Mouse (Mus musculus) E14TG2a.4 (cell line): ENCODE data around the gene Gm13696.
"Not testable (repeated sequence)": the region's sequence is repeated elsewhere in the genome, so short reads cannot be mapped to it uniquely, and the experiment has no call there.

Experiments
- CTCF ChIP-seq: conservative IDR thresholded peaks from 2 replicates; pipeline ENCODE4 v1.5.1; 2014; ENCODE audit warnings: low read length
- POU5F1 ChIP-seq: IDR thresholded peaks from 2 replicates; pipeline ENCODE4 v1.6.1; 2014; ENCODE audit warnings: low read length, borderline replicate concordance

DNA sequence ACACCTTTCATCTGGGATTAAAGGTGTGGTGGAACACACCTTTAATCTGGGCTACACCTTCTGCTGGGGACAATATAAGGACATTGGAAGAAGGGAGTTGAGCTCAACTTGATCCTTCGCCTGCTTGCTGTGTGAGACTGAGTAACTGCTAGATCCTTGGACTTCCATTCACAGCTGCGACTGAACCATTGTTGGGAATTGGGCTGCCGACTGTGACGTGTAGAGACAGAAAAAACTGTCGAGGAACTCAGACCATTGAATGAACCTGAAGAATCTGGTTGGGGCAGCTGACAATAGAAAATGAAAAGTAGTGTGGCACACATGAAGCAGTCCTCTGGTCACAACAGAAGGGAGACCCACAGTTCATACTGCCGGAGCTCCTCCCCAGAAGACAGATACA lies 17.5 kb upstream of the Gm13696 start, which contains the start of gene Gm13698:
- not testable (repeated sequence) for TF ChIP-seq CTCF, POU5F1
